Mouse (Mus musculus): ENCODE results near the gene Siah3.

- TF ChIP-seq CTCF (IDR thresholded peaks at IDR 0.05; ENCODE audit: low read depth, low read length) (no peak), POLR2A (IDR thresholded peaks at IDR 0.05; ENCODE audit: extremely low read depth, insufficient read depth, low read length) (no peak)
Measured at GRCm38 (mm10) chr14:75504255-75504654, 48.5 kb downstream of the Siah3 start.
